Mouse (Mus musculus): ENCODE measurements at regions not wholly inside any gene's neighbourhood (a gene's known extent, or its start where the extent isn't known, plus 50 kb on each side); places are given as distances from the start of the nearest gene placed in this dataset.

DNA sequence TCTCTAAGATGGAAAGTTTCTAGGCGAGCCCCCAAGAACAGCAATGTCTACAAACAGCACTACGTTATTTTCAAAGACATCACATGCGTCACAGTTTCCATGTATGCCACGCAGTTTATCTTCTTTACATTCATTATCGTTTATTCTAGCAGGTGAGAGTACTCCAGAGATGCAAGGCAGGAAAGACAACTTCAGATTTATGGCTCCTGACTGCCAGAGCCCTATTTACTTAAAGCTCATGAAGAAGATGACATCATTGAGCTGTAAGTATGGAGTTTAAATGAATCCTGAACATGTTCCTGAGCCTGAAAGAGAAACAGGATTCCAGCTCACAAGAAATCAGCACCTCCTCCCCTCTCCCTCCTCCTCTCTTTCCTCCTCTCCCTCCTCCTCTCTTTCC lies 116.7 kb upstream of the Rai14 start:
- TF ChIP-seq MAX (IDR thresholded peaks at IDR 0.05; ENCODE audit: low read depth) (no peak), MYOG (IDR thresholded peaks at IDR 0.05; ENCODE audit: control insufficient read depth in 1 of 3, insufficient read depth in 1 of 3, insufficient read length in 2 of 3, low read depth in 2 of 3) (no peak)

Data from myocyte (in vitro differentiated cells).